Mouse (Mus musculus): ENCODE results near the gene Slc36a1.

Slc36a1 gene

GRCm38 (mm10) chr11:55274756-55275155, 70.6 kb downstream of the Slc36a1 start:
- peak in 1 of 2 experiments; percentile 22 for DNase-seq (ENCODE audit: low spot score in 2 of 2)

Data from left cerebral cortex, adult 9 months (tissue).